Mouse (Mus musculus): ENCODE measurements around the gene Lclat1.
"Not testable (repeated sequence)": the region's sequence is repeated elsewhere in the genome, so short reads cannot be mapped to it uniquely, and the experiment has no call there.

Lclat1 gene

GRCm38 (mm10) chr17:73275066-73275465, 167.3 kb downstream of the Lclat1 start:
- DNase-seq (ENCODE audit: low spot score in 2 of 2) = no peak

DNA sequence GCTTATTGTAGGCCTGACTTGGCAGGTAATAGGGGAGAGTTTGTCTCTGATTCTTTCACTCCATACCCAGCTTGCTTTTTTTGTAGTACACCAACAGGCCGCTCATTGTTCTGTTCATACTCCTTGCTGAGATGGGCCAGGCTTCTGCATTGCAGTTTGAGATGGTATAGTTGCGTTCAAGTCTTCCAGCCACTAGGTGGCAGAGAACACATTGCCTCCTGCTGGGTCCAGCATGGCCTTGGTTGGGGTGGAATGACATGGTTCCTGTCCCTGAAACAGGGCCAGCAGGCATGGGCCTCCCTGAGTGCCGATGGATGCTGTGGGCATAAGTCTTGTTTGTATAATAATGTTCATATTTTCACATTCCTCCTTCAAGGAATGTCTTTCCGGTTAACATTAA, 170.0 kb downstream of the Lclat1 start:
- no peak for DNase-seq (ENCODE audit: low spot score in 2 of 2)

- DNase-seq (ENCODE audit: low spot score in 2 of 2) = not testable (repeated sequence)
Observed at GRCm38 (mm10) chr17:73282702-73283101, 174.9 kb downstream of the Lclat1 start.

- DNase-seq (ENCODE audit: low spot score in 2 of 2) = no peak
Observed at GRCm38 (mm10) chr17:73284301-73284700, 176.5 kb downstream of the Lclat1 start.
